Mouse (Mus musculus): Measurements from ENCODE around the gene Jmy. TPM values are rescaled to one million over a fixed set of nuclear protein-coding genes. Genes with fewer than 3 reads are reported as not detected.

Jmy gene
- polyA plus RNA-seq, 1 experiment from 2014 or later: 7.0 TPM

DNA sequence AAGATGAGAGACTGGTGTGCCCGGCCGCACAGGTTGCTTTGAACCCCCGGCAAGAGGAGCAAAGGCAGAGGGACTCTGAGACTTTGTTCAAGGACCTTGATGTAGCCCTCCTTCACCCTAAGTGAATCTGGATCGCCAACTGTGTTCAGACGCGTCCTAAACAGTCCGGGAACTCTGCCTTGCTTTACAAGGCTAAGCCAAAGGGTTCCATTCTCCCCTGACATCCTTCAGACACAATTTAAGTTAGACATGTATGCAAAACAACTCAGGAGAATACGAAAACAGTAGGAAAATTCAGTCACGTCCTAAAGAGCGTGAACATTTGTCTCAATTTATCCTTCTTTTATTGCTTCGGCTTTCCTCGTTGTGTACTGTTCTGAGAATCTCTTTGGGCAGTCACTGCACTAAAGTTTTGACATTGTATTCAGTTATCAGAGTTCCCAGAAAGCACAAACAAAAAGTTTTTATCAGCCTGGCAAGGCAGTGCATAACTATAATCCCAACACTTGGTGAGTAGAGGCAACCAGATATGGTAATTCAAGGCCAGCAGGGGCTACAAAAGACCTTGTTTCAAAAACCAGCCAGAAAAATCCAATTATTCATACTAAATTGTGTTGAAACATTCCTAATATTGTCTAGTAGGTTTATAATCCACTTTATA, 495 bp upstream of the Jmy start:
- Histone ChIP-seq H3K9ac (peak overlapping the region; percentile 48), H3K4me1 (peaks cover 7% of the 10 kb centered on the region), H3K9me3 (replicated peaks) (no peaks in the 10 kb centered on the region), H3K27me3 (no peaks in the 10 kb centered on the region), H3K4me3 (replicated peaks) (peak overlapping the region; percentile 87), H3K27ac (replicated peaks) (peak overlapping the region; percentile 92), H3K4me2 (replicated peaks) (peak overlapping the region; percentile 67), H3K36me3 (no peaks in the 10 kb centered on the region)
- no peak; the same call in 1 of the 2 replicates for ATAC-seq (ENCODE audit: insufficient number of reproducible peaks, low FRiP score, low TSS enrichment, low read depth)
- 10% methylated on average over 12 of the region's 12 CpGs for WGBS

DNA sequence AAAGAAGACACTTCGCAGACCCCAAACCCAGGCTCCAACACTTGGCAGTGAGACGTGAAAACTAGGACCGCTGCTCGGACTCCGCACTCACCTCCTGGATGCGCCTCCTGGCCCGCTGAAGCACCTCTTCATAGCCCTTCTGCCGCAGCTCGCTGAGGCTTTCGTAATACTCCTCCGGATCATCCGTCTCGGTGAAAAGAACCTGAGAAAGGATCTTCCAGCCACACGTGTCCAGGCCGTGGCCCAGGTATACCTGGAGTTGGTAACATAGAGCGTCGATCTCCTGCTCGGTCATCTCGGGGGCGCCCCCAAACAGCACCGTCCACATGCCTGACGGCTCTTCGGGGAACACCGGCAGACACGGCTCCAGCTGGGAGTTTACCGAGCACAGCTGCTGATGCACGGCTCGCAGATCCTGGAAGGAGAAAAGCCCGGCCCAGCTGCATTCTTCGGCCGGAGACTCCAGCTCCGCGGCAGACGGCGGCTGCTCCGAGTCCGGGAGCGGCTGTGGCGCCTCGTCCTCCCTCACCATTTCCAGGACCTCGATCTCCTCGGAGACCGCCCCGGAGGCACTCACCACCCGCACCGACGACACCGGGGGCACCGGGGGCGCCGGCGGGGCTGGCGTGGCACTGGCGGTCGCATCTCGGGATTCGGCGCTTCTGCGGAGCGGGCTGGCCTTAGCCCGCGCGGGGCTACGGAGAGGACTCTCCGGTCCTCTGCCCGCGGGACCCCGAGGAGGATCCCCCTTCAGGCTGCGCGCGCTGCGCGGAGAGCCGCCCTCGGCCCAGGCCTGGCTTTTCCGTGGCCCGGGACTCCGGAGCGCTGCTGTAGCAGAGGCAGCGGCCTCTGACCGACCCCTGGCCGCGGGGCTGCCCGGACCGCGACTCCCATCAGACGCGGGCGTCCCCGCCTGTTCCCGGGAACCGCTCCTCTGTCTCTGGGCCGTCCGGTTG, 1.1 kb downstream of the Jmy start:
- Histone ChIP-seq H3K9ac (peak overlapping the region; percentile 85), H3K4me1 (peaks cover 9% of the 10 kb centered on the region), H3K9me3 (replicated peaks) (no peaks in the 10 kb centered on the region), H3K27me3 (no peaks in the 10 kb centered on the region), H3K4me3 (replicated peaks) (peak overlapping the region; percentile 87), H3K4me2 (replicated peaks) (peak overlapping the region; percentile 67), H3K27ac (replicated peaks) (peak overlapping the region; percentile 92), H3K36me3 (peaks cover under 1% of the 10 kb centered on the region; the same call in 1 of the 2 replicates)
- peak; percentile 30 for ATAC-seq (ENCODE audit: insufficient number of reproducible peaks, low FRiP score, low TSS enrichment, low read depth)
- WGBS: under 1% methylated on average over 94 of the region's 94 CpGs

DNA sequence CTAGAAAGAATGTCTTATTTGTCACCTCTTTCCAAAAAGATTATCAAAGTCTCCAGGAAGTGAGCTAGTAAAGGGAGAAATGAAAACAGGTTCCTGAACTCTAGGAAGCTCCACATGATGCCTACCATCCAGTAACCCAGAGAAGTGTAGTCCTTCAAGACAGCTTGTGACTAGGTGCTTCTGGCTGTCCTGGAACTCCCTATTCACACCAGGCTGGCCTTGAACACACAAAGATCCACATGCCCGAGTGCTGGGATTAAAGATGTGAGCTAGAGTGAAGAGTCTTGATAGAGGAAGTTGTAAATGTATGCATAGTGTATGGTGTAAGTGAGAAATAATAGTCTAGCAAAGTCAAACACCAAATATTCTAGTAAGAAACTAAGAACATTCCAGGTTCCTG, 2.6 kb downstream of the Jmy start:
- Histone ChIP-seq H3K4me2 (replicated peaks) (peak overlapping the region; percentile 67), H3K27ac (replicated peaks) (no peak overlapping the region), H3K36me3 (peaks cover 3% of the 10 kb centered on the region; the same call in 1 of the 2 replicates), H3K27me3 (no peaks in the 10 kb centered on the region), H3K4me1 (peaks cover 9% of the 10 kb centered on the region), H3K9me3 (replicated peaks) (no peaks in the 10 kb centered on the region), H3K9ac (no peak overlapping the region), H3K4me3 (replicated peaks) (peak overlapping the region; percentile 87)
- WGBS: 14% methylated on average over 1 of the region's 1 CpGs
- ATAC-seq (ENCODE audit: insufficient number of reproducible peaks, low FRiP score, low TSS enrichment, low read depth): no peak

DNA sequence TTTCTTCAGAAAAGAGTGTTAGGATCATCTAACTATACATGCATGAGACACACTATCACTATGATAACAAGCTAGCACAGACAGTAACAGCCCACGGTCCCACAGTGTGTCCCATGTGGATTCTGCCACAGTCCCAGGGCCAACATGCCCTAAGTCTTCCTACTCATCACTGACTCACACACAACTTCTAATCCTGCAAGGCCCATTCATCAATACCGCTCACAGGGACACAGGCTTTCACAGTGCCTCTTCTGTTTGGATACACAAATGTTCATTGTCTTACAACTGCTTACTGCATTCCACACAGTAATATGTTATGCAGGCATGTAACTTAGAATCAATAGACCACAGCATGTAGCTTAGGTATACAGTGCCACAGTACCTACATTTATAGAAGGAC, 11.1 kb downstream of the Jmy start:
- Histone ChIP-seq H3K4me2 (replicated peaks) (no peak overlapping the region), H3K27ac (replicated peaks) (no peak overlapping the region), H3K9ac (no peak overlapping the region), H3K27me3 (no peaks in the 10 kb centered on the region), H3K4me3 (replicated peaks) (no peak overlapping the region), H3K9me3 (replicated peaks) (no peaks in the 10 kb centered on the region), H3K36me3 (peaks cover 8% of the 10 kb centered on the region; the same call in 1 of the 2 replicates), H3K4me1 (no peaks in the 10 kb centered on the region)
- 72% methylated on average over 2 of the region's 2 CpGs for WGBS
- no peak for ATAC-seq (ENCODE audit: insufficient number of reproducible peaks, low FRiP score, low TSS enrichment, low read depth)

DNA sequence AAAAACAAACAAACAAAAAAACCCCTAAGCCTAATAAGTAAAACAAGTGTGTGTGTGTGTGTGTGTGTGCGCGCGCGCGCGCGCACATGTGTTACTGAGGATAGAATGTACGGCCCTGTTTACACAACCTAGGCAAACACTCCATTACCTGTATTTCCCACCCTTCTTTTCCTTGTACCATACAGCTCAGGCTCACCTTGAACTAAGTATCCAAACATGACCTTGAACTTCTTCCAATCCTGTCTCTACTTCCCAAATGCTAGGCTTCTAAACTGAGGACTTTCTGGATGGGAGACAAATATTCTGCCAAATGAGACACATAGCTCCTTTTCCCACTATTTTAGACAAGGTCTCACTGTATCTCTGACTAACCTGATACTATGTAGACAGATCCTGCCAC, 11.9 kb downstream of the Jmy start:
- H3K9me3 ChIP-seq (replicated peaks): no peaks in the 10 kb centered on the region
- H3K36me3 ChIP-seq: 0 out of 2 replicates have a peak, but pooled peaks cover 5% of the 10 kb centered on the region
- no peak overlapping the region for H3K27ac ChIP-seq (replicated peaks)
- H3K4me2 ChIP-seq (replicated peaks): no peak overlapping the region
- H3K9ac ChIP-seq: no peak overlapping the region
- no peaks in the 10 kb centered on the region for H3K4me1 ChIP-seq
- no peaks in the 10 kb centered on the region for H3K27me3 ChIP-seq
- no peak overlapping the region for H3K4me3 ChIP-seq (replicated peaks)
- 97% methylated on average over 8 of the region's 8 CpGs for WGBS
- ATAC-seq (ENCODE audit: insufficient number of reproducible peaks, low FRiP score, low TSS enrichment, low read depth): no peak

DNA sequence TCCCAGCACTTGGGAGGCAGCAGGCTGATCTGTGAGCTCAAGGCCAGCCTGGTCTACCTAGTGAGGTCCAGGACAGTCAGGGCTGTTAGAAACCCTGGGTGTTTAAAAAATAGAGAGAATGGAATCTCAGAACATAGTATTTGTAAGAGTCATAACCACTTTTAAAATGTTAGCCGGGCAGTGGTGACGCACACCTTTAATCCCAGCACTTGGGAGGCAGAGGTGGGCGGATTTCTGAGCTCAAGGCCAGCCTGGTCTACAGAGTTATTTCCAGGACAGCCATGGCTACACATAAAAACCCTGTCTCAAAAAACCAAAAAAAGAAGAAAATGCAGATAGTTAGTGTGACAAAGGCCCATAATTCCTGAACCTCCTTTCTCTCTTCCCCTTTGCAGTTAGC, 15.3 kb downstream of the Jmy start:
- Histone ChIP-seq H3K27ac (replicated peaks) (no peak overlapping the region), H3K4me2 (replicated peaks) (no peak overlapping the region), H3K27me3 (no peaks in the 10 kb centered on the region), H3K9ac (no peak overlapping the region), H3K4me1 (no peaks in the 10 kb centered on the region), H3K36me3 (no peaks in the 10 kb centered on the region; the same call in 1 of the 2 replicates), H3K9me3 (replicated peaks) (no peaks in the 10 kb centered on the region), H3K4me3 (replicated peaks) (no peak overlapping the region)
- no peak for ATAC-seq (ENCODE audit: insufficient number of reproducible peaks, low FRiP score, low TSS enrichment, low read depth)
- WGBS: 96% methylated on average over 3 of the region's 3 CpGs

DNA sequence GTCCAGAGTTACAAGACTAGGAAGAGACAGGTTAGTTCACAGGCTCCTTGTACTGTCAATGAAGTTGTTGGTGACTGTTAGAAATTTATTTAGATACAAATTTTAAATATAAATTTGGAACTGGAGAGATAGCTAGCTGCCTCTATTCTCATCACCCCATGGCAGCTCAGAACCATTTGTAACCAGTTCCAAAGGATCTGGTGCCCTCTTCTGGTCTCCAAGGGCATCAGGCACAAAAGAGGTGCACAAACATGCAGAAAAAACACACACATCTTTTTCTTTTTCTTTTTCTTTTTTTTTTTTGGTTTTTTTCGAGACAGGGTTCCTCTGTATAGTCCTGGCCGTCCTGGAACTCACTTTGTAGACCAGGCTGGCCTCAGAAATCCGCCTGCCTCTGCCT, 18.5 kb downstream of the Jmy start:
- Histone ChIP-seq H3K4me3 (replicated peaks) (no peak overlapping the region), H3K4me2 (replicated peaks) (no peak overlapping the region), H3K4me1 (no peaks in the 10 kb centered on the region), H3K9me3 (replicated peaks) (no peaks in the 10 kb centered on the region), H3K27me3 (no peaks in the 10 kb centered on the region), H3K27ac (replicated peaks) (no peak overlapping the region), H3K9ac (no peak overlapping the region), H3K36me3 (no peaks in the 10 kb centered on the region; the same call in 1 of the 2 replicates)
- 96% methylated on average over 3 of the region's 3 CpGs for WGBS
- ATAC-seq (ENCODE audit: insufficient number of reproducible peaks, low FRiP score, low TSS enrichment, low read depth): no peak

DNA sequence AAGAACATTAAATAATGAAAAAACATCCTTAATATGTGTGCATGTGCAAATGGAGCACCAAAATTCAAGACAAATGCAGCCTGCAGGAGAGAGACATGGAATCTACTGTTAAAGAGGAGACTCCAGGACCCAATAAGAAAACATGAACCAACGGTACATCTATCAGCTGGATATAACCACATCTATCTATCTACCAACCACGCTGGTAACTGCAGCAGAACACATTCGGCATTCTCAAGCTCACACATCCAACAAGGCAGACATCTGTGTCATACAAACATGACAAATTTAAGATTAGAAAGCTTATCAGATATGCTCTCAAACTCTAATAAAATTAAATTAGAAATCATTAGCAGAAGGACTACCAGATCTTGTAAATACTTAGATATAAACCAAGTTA, 21.3 kb downstream of the Jmy start:
- Histone ChIP-seq H3K9me3 (replicated peaks) (no peaks in the 10 kb centered on the region), H3K9ac (no peak overlapping the region), H3K4me2 (replicated peaks) (no peak overlapping the region), H3K4me3 (replicated peaks) (no peak overlapping the region), H3K27me3 (no peaks in the 10 kb centered on the region), H3K27ac (replicated peaks) (no peak overlapping the region), H3K4me1 (no peaks in the 10 kb centered on the region), H3K36me3 (no peaks in the 10 kb centered on the region; the same call in 1 of the 2 replicates)
- no peak for ATAC-seq (ENCODE audit: insufficient number of reproducible peaks, low FRiP score, low TSS enrichment, low read depth)
- 88% methylated on average over 3 of the region's 3 CpGs for WGBS

DNA sequence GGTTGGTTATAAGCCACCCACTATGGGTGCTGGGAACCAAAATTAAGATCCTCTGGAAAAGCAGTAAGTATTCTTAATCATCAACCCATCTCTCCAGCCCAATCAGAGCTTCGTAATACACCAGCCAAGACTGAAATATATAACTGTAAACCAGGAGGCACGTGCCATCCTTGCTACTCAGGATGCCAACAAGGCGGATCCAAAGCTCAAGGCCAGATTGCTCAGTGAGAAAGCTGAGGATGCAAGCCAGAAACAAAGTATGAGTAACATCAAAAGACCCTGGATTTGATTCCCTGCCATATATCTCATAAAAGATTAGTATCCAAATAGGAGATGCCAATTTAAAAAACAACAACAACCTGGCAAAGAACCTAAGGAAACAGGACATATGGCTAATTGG, 31.3 kb downstream of the Jmy start:
- peaks cover 2% of the 10 kb centered on the region; the same call in 1 of the 2 replicates for H3K36me3 ChIP-seq
- 93% methylated on average over 3 of the region's 3 CpGs for WGBS
- H3K9me3 ChIP-seq (replicated peaks): no peaks in the 10 kb centered on the region
- no peak overlapping the region for H3K4me2 ChIP-seq (replicated peaks)
- no peak for ATAC-seq (ENCODE audit: insufficient number of reproducible peaks, low FRiP score, low TSS enrichment, low read depth)
- no peaks in the 10 kb centered on the region for H3K4me1 ChIP-seq
- no peak overlapping the region for H3K27ac ChIP-seq (replicated peaks)
- H3K9ac ChIP-seq: no peak overlapping the region
- no peaks in the 10 kb centered on the region for H3K27me3 ChIP-seq
- no peak overlapping the region for H3K4me3 ChIP-seq (replicated peaks)

DNA sequence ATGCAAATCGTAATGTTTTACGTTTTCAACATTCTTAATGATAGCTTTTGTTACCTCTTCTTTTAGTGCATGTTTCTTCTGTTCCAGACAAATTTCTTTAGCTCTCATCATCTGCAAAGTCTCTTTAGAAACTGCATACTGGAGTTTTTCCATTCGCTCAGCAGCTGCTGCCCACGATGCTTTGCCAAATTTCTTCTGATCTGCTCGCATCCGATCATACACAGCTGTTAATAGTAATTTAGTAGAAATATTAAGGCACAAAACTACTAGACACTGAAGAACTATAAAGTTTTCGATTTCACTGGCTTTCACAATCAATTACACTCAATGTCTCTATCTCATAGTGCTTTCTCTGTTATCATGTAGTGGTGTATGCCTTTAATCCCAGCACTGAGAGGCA, 40.0 kb downstream of the Jmy start:
- no peak overlapping the region for H3K4me2 ChIP-seq (replicated peaks)
- H3K9ac ChIP-seq: no peak overlapping the region
- no peak overlapping the region for H3K4me3 ChIP-seq (replicated peaks)
- H3K9me3 ChIP-seq (replicated peaks): no peaks in the 10 kb centered on the region
- H3K27me3 ChIP-seq: no peaks in the 10 kb centered on the region
- H3K27ac ChIP-seq (replicated peaks): no peak overlapping the region
- WGBS: 81% methylated on average over 7 of the region's 7 CpGs
- H3K36me3 ChIP-seq: peaks cover 25% of the 10 kb centered on the region
- H3K4me1 ChIP-seq: no peaks in the 10 kb centered on the region
- ATAC-seq (ENCODE audit: insufficient number of reproducible peaks, low FRiP score, low TSS enrichment, low read depth): no peak

DNA sequence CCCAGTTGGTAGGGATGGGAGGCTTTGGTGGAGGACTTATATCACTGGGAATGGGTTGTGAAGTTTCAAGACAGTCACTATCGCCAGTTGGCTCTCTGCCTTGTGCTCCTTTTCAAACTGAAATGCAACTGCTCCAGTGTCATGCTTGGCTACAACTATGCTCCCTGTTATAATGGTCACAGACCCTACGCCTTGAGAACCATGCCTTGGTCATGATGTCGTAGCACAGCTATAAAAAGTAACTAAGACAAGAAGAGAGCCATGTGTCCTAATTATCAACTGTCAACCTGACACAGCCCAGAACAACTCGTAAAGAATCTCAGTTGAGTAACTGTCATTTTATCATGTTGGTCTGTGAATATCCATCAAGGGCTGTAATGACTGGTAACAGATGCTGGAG, 41.0 kb downstream of the Jmy start:
- H3K27ac ChIP-seq (replicated peaks): no peak overlapping the region
- H3K4me3 ChIP-seq (replicated peaks): no peak overlapping the region
- H3K9me3 ChIP-seq (replicated peaks): no peaks in the 10 kb centered on the region
- no peak overlapping the region for H3K4me2 ChIP-seq (replicated peaks)
- peaks cover 26% of the 10 kb centered on the region for H3K36me3 ChIP-seq
- no peak overlapping the region for H3K9ac ChIP-seq
- no peaks in the 10 kb centered on the region for H3K27me3 ChIP-seq
- ATAC-seq (ENCODE audit: insufficient number of reproducible peaks, low FRiP score, low TSS enrichment, low read depth): no peak
- no peaks in the 10 kb centered on the region for H3K4me1 ChIP-seq
- 81% methylated on average over 4 of the region's 4 CpGs for WGBS

Data from embryonic facial prominence, embryonic 15.5 days (tissue).